Mouse (Mus musculus) heart, adult 10 weeks (tissue): ENCODE data around the gene Alg13. TPM values are rescaled to one million over a fixed set of nuclear protein-coding genes. Genes with fewer than 3 reads are reported as not detected.

Experiments
- polyA plus RNA-seq: library from polyadenylated mRNA; stranded (reverse); fragments of 350-450 nt; fragmentation: Illumina TruSeq; extraction: RNeasy Lipid Tissue Mini Kit (QIAGEN cat#74804); gene quantifications from one replicate; pipeline ENCODE4 v1.2.3, GENCODE M21; 2014; ENCODE audit warnings: low read depth, low replicate concordance

Gene Alg13
- 5.4 TPM for polyA plus RNA-seq

GRCm38 (mm10) chrX:144317548-144318163 is at the start of gene Alg13:
Gene Alg13 (plus strand): TSS chrX:144317804.

Other genes with a start within 250 kb of the Alg13 start
- gene A730046J19Rik, start 164.1 kb upstream of the Alg13 start, polyA plus RNA-seq = 0.79 TPM
- not detected for gene Trpc5os, start 138.8 kb downstream of the Alg13 start, polyA plus RNA-seq